Mouse (Mus musculus) spleen, postnatal 36 days (tissue): ENCODE results near the gene Sh2d3c.

ENCODE experiments used
- DNase-seq, 2 experiments: peaks; one replicate each; pipeline ENCODE4 v3.0.0; 2022; ENCODE audit warnings: low spot score in 2 of 2, mixed read lengths in 1 of 2

Gene Sh2d3c

GRCm38 (mm10) chr2:32791297-32791696, 70.4 kb downstream of the Sh2d3c start:
- DNase-seq = no peak

- no peak for DNase-seq
Measured at GRCm38 (mm10) chr2:32795748-32796418, 75.0 kb downstream of the Sh2d3c start.

- no peak for DNase-seq
Measured at GRCm38 (mm10) chr2:32798251-32798962, 77.6 kb downstream of the Sh2d3c start.
